Mouse (Mus musculus) testis, adult 2 months (tissue): ENCODE data around the gene Bcar3.

Source experiments
- CTCF ChIP-seq: fragments of 200-500 bp; IDR thresholded peaks from 2 replicates; pipeline ENCODE4 v1.5.1; 2012; ENCODE audit warnings: low read depth, mild to moderate bottlenecking, inconsistent platforms, low read length, moderate library complexity; ENCODE audit not compliant: control insufficient read depth, insufficient read depth, insufficient replicate concordance
- POLR2A ChIP-seq: fragments of 200-500 bp; IDR thresholded peaks from 2 replicates; pipeline ENCODE4 v1.6.1; 2012; ENCODE audit warnings: low read depth, mild to moderate bottlenecking, inconsistent platforms, low read length, moderate library complexity; ENCODE audit not compliant: control insufficient read depth

DNA sequence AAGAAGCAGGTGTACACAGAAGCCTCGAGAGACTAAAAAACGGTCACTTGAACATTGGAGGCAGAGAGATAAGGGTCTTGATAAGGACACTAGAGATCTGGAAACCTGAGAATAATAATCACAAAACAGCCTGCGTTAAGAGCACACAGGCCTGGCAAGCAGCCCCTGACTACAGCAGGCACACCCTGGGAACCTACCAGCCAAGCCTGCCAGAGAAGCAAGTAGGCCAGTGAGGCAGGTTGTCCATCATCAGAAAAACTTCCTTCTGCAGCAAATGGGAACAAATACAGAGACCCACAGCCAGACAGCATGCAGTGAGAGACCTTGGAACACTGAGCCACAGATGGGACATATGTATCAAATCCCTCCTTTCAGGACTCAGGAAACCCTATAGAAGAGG is 93.8 kb downstream of the Bcar3 start:
- TF ChIP-seq POLR2A (no peak), CTCF (no peak)
